Mouse (Mus musculus) neutrophil, adult 65 days (primary cell): ENCODE data around the gene Gm17482. TPM values are rescaled to one million over a fixed set of nuclear protein-coding genes. Genes with fewer than 3 reads are reported as not detected.

Experiments used
- total RNA-seq: library from RNA; stranded (reverse); gene quantifications from 2 replicates; pipeline ENCODE4 v1.2.4, GENCODE M21; 2023

The Gm17482 gene
- not detected in 2 replicates for total RNA-seq

GRCm38 (mm10) chr6:115227043-115227442, at the start of gene Gm17482:
TSS of gene Gm17482 (plus strand) at chr6:115227343.

GRCm38 (mm10) chr6:115252099-115252873, 25.1 kb downstream of the Gm17482 start, which contains the start of gene Timp4:
TSS of gene Timp4 (minus strand) at chr6:115252205.

Other genes with a start within 250 kb of the Gm17482 start
- gene Tamm41, start 189.5 kb upstream of the Gm17482 start, total RNA-seq = 4.7 and 7.6 TPM in 2 replicates
- not detected in 2 replicates for gene Syn2, start 92.4 kb upstream of the Gm17482 start, total RNA-seq
- not detected in 2 replicates for gene Timp4, start 24.9 kb downstream of the Gm17482 start, total RNA-seq
- 0.70 and 0.73 TPM in 2 replicates for gene Pparg, start 133.6 kb downstream of the Gm17482 start, total RNA-seq